Mouse (Mus musculus) lung, postnatal 4 days (tissue): ENCODE data around the gene Gm8332.
A peak's percentile ranks its signal among the peaks of the same experiment; 100 is the strongest.
"Not testable (repeated sequence)": the region's sequence is repeated elsewhere in the genome, so short reads cannot be mapped to it uniquely, and the experiment has no call there.

Experiments used
- DNase-seq, 2 experiments: peaks; one replicate each; pipeline ENCODE4 v3.0.0; 2021

Gm8332 gene

DNA sequence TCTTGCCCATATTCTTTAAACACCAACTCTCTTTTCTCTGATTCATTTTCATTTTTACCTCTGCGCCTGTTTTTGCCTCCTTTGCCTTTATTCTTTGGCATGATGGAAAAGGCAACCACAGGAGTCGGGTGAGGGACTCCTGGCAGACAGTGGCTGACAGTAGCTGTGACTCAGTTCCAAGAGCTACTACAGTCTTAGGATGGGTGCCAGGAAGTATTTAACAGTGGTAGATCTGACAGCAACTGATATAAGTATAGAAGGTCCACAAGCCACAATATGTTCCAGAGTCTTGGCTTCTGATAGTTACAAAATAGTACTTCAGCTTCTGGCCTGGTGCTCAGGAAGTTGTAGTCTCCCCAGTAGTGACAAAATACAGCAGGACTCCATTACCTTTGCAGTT lies at the start of gene Gm8332:
Gene Gm8332, minus strand, starts transcription at position 101 of the 400 bp plus-strand sequence.
- DNase-seq, result not testable (repeated sequence)

DNA sequence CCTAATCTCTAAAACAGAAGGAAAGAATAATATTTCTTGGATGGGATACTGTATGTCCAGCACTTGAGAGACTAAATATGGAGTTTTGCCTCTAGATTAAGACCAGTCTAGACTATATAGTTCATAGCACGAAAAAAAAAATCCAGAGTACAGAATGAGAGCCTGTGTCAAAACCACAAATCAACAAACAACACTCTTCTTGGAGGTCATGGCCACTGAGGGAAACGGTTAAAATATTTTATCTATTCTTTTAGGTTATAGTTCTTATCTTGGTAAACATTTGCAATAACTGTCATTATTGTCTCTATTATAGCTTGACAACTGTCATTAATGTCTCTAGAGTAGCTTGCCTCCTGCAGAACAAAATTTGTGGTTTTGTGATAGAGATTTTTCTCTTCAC lies 47.3 kb upstream of the Gm8332 start:
- not testable (repeated sequence) for DNase-seq

DNA sequence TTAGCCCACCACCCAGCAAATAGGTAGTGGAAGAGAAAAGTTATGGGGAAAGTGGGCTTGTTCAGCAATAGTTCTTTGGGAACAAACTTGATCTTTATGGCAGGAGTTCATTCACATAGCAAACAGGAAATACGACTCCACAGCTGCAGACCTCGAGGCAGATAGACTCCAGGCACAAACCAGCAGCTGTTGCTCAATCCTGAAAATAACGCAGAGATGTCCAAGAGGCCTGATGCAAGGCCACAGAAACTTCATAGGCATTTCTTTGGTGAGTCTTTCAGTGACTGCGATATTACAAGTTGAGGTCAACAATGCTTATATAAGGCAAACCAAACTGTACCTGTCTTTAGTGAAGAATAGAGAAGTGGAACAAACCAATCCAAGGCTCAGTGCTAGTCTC lies 43.2 kb upstream of the Gm8332 start:
- DNase-seq, result not testable (repeated sequence)

DNA sequence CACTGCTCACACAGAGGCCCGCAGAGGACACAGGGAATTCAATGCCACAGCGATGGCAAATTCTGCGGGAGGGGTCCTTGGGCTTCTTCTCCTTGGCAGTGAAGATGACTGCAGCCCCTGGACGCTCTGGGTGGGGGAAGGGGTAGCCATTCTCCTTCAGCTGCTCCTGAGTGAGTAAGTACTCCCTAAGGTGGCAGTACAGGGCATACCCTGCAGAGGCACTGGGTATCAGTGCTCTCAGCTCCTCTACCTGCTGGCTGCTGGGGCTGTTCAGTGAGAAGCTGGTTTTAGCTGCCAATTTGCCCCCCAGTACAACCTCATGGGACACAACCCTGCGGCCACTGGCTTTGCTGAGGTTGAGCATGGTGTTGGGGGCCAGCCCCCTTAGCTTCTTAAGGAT lies 35.3 kb upstream of the Gm8332 start:
- peak in 1 of 2 experiments; percentile 20 for DNase-seq

DNA sequence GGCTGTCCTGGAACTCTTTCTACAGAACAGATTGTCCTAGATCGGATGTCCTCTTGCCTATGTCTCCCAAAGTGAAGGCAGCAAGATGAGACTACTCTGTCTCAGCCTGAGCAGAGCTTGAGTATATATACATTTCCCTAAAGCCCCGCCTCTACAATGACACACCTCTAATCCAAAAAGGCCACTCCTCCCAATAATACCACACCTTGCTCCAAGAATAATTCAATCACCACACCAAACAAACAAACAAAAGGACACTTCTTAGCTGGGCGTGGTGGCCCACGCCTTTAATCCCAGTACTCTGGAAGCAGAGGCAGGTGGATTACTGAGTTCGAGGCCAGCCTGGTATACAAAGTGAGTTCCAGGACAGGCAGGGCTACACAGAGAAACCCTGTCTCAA lies 24.5 kb upstream of the Gm8332 start, which contains the start of gene Gm5662:
Gene Gm5662, minus strand, starts transcription at position 101 of the 400 bp plus-strand sequence.
- DNase-seq, result not testable (repeated sequence)

DNA sequence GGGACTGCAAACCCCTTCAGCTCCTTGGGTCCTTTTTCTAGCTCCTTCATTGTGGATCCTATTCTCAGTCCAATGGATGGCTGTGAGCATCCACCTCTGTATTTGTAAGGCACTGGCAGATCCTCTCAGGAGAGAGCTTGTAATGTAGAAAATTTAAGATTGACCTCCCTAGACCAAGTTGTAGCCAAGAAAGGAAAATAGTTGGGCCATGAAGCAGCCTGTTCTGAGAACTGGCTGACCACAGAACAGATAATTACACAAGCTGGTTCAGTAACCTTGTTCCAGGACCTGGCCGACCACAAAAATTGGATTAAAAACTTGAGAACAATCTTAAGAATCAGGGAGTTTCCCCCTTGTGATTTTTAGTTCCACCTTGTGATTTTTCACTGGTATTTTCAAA lies 7.3 kb upstream of the Gm8332 start:
- DNase-seq, result peak in 1 of 2 experiments; percentile 2

DNA sequence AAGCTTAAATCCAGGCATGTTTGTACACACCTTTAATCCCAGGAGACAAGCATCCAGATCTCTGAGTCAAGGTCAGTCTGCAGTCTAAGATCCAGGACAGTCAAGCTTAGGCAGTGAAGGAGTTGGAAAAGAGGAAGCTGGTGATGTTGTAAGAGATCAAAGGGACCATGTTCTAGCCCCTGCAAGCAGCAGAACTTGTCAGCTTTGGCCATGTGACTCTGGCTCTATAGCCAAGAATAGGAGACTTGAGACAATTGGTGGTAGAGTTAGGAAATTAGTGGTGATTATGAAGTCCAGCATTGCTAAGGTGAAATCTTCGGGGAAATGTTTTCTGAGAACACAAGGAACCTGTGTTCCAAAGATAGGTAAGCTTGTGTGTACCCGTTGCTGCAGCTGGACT lies 6.0 kb upstream of the Gm8332 start:
- DNase-seq, result not testable (repeated sequence)

DNA sequence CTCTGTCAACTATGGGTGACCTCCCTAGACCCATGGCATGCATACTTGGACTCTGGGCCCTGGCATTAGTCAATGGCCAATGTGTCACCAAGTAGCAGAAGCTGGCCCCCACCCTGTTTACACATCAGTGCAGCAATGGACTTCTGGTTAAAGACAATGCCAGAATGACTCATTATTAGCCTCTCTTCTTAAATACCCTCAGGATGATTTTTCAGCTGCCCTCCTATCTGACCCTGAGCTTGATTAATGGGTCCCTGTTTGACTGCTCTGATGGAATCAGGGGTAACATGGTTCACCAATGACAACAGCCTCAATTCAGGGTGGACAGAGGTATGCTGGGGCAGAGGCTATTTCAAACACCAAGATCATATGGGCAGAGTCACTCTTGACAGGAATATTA lies 4.1 kb downstream of the Gm8332 start:
- DNase-seq, result not testable (repeated sequence)

DNA sequence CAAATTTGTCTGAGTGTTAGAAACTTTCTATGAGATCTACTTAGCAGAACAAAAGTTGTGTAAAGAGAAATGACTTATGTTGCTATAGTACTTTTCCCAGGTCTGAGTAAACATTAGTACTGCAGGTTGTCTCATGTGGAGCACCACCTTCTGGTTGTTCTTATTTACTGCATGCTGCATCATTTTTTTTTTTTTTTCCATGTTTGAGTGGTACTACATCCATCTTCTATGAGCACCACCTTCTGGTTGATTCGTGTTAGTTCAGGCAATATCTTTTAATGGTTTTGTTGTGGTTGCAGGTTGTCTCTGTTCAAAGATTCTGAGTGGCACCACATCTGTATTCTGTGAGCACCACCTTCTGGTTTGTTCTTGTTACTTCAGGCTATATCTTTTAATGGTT lies 7.0 kb downstream of the Gm8332 start:
- not testable (repeated sequence) for DNase-seq

DNA sequence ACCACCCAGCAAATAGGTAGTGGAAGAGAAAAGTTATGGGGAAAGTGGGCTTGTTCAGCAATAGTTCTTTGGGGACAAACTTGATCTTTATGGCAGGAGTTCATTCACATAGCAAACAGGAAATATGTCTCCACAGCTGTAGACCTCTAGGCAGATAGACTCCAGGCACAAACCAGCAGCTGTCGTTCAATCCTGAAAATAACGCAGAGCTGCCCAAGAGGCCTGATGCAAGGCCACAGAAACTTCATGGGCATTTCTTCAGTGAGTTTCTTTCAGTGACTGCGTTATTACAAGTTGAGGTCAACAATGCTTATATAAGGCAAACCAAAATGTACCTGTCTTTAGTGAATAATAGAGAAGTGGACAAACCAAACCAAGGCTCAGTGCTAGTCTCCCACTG lies 30.5 kb downstream of the Gm8332 start:
- DNase-seq, result no peak

DNA sequence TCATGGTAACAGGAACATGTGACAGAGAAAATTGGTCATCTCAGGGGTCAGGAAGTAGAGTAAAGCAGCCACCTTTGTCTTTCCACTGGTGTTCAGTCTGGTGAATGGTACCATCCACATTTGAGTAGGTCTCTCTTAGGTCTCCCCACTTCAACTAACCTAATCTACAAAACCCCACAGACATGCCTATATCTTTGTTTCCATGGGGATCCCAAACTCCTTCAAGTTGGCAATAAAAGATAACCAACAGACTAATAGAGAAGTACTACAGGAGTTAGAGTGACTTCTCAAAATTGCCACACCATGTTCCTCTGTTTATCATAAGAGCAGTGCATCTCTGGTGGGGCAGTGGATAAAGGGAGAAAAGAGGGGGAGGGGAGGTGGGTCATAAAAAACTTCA lies 31.8 kb downstream of the Gm8332 start:
- not testable (repeated sequence) for DNase-seq

DNA sequence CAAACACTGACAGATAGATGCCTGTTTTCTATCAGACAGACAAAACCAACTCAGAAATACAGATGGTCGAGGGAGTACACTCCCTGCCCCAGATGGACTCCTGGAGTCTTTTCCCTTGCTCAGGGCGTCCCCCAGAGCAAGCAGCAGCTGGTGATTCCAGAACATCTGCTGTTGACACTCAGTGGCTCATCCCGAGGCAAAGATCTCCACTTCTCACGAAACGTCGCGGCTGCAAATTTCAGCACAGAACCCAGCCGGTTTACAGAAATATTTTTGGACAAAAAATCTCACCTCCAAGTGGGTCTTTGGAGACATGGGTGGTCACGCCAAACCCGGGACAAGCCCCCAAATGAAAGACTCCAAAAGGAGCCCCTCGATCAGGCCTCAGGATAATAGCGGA lies 35.3 kb downstream of the Gm8332 start:
- DNase-seq, result no peak

DNA sequence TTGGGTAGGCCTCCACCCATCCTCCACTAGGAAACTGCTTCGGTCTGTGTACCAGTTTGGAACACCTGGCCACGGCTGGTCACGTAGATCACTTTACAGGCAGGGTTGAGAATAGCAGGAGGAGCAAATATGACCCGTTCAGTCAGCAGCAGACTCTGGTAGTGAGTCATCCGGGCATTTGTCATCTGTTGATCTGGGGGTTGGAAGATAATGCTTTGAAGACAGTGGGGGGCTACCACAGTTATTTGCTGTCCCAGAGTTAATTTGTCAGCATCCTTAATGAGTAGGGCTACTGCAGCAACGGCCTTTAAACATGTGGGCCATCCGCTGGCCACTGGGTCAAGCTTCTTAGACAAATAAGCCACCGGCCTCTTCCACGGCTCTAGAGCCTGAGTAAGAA lies 38.4 kb downstream of the Gm8332 start:
- not testable (repeated sequence) for DNase-seq

DNA sequence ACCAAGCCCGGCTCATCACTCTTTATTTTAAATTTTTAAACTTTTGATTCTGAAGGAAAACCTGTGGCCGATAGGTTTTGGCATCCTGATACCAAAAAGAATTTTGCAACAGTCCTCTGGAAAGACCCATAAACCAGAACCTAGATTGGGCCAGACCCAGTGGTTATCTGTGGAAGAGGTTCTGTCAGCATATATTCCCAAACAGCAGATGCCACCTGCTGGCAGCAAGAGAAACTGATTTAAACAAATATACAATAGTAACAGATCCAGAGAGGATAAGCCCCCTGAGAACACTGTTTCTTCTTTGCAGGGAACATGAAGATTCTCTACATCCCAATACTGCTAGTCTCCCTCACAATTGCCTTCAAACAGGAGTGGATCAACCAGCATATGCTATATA lies 47.0 kb downstream of the Gm8332 start:
- DNase-seq, result no peak
